9 mouse cellular contexts compared by ENCODE assay signal in genomic region chr10:86273410-86274191, GRCm38 (mm10). TPM values are rescaled to one million over a fixed set of nuclear protein-coding genes. Genes with fewer than 3 reads are reported as not detected.
DNase-seq lines count a peak whose midpoint lies in the region; ATAC-seq and TF ChIP-seq lines count a peak whose summit lies in the region.
"Had no signal": no experiment of that assay in that cellular context is flagged by ENCODE, and none has a peak within 500 bp of the region (broad histone marks: within the 10 kb centered on the region; RNA-seq: fewer than 3 reads in every experiment).

No protein-coding gene starts in this region.

- no peaks in the 10 kb centered on the region for H3K79me2 ChIP-seq in liver, adult 2 months (ENCODE audit: control insufficient read depth, insufficient read depth, low read length)

- no peaks in the 10 kb centered on the region for H3K27me3 ChIP-seq in embryonic facial prominence, embryonic 10.5 days (replicated peaks; ENCODE audit: low read depth, poor library complexity, severe bottlenecking)
- H3K27me3 ChIP-seq in liver, adult 2 months (ENCODE audit: control insufficient read depth, insufficient read depth, low read length), result no peaks in the 10 kb centered on the region

- H3K4me1 ChIP-seq in embryonic facial prominence, embryonic 10.5 days, result peaks cover 17% of the 10 kb centered on the region
- peaks cover 2% of the 10 kb centered on the region; the same call in 1 of the 2 replicates for H3K4me1 ChIP-seq in liver, adult 2 months (ENCODE audit: control insufficient read depth, insufficient read depth, low read length)

- no peak for TF ChIP-seq POLR2A in liver, adult 2 months (IDR thresholded peaks at IDR 0.05; ENCODE audit: extremely low read depth, insufficient read depth, low read length)

- no peak for TF ChIP-seq CTCF in liver, adult 2 months (IDR thresholded peaks at IDR 0.05; ENCODE audit: low read depth, low read length)

- H3K36me3 ChIP-seq in embryonic facial prominence, embryonic 10.5 days (replicated peaks), result no peaks in the 10 kb centered on the region
- no peaks in the 10 kb centered on the region for H3K36me3 ChIP-seq in liver, adult 2 months (ENCODE audit: control insufficient read depth, insufficient read depth, low read length)

- H3K4me3 ChIP-seq in embryonic facial prominence, embryonic 10.5 days, result no peak overlapping the region
- no peak overlapping the region for H3K4me3 ChIP-seq in liver, adult 2 months (ENCODE audit: insufficient read depth, low read depth, low read length)

- H3K9me3 ChIP-seq in embryonic facial prominence, embryonic 10.5 days, result no peaks in the 10 kb centered on the region

- no peak overlapping the region for H3K9ac ChIP-seq in liver, adult 2 months (ENCODE audit: low read depth, low read length)

- no peak for ATAC-seq in megakaryocyte progenitor cell, adult 5-6 weeks (replicated peaks; ENCODE audit: poor library complexity)

- DNase-seq in Muller cell, postnatal 12 days (ENCODE audit: inconsistent ontology term), result peak; percentile 38
- DNase-seq in embryonic facial prominence, embryonic 10.5 days (ENCODE audit: low spot score), result peak; percentile 61
- peak; percentile 76 to 77 for DNase-seq in heart, postnatal 36 days
- DNase-seq in liver, adult 2 months (ENCODE audit: extremely low read depth, low read depth, low spot score), result peak; percentile 49
- DNase-seq in cerebellum, postnatal 14 days, result no peak
- DNase-seq in thymus, adult 18-20 months, result no peak
- no peak for DNase-seq in urinary bladder, postnatal 25 days (ENCODE audit: low spot score)
- DNase-seq: cerebellum, adult 2 months had no signal

- 41% methylated on average over 19 of the region's 19 CpGs for WGBS in embryonic facial prominence, embryonic 10.5 days
- 65% methylated on average over 19 of the region's 19 CpGs for whole genome bisulfite sequencing in liver, adult 2 months

- H3K27ac ChIP-seq in embryonic facial prominence, embryonic 10.5 days (replicated peaks), result peak overlapping the region; percentile 69
- peak overlapping the region; percentile 87 for H3K27ac ChIP-seq in liver, adult 2 months (replicated peaks; ENCODE audit: insufficient read depth, low read depth, low read length)

- intact Hi-C loops in heart, postnatal 36 days (cut with DNase I), result loop anchor here (2.0 to 5.0 kb wide), 3 partner anchors 23 to 136 kb away; no protein-coding TSS in a partner anchor

RNA-seq across cellular contexts. Expression of gene Timp3, which starts 26.6 kb away (rescaled TPM):
- polyA plus RNA-seq in embryonic facial prominence, embryonic 10.5 days (2016; fragmentation: Nextera tagmentation; extraction: Ambion mirVana), result 29.4 and 36.3 TPM in 2 replicates
- total RNA-seq in heart, postnatal 36 days (2021), result 100 to 1,000 TPM; 165 to 209 TPM
- 12.8 and 17.6 TPM in 2 replicates for total RNA-seq in liver, adult 2 months (2014; rRNA removed)
- polyA plus RNA-seq in liver, adult 2 months (2012; rRNA removed), result 5.2 and 5.6 TPM in 2 replicates
- total RNA-seq in megakaryocyte progenitor cell, adult 5-6 weeks (2015), result 0.27 and 0.64 TPM in 2 replicates
- total RNA-seq in megakaryocyte progenitor cell, adult 5-6 weeks (2017), result 0.04 and 0.27 TPM in 2 replicates

Comparison
In these comparisons a context has a peak if more than half of its experiments do, and no peak if none do; other contexts are left out.
1. DNase-seq: peak in Muller cell, postnatal 12 days (single experiment), embryonic facial prominence, embryonic 10.5 days (single experiment), heart, postnatal 36 days (2 of 2) and liver, adult 2 months (single experiment); none in cerebellum, postnatal 14 days (0 of 2), thymus, adult 18-20 months (0 of 2) and urinary bladder, postnatal 25 days (single experiment).